Mouse (Mus musculus) embryonic fibroblast, embryonic 13.5 days (primary cell): ENCODE data around the gene Trmu.

Experiments used
- CTCF ChIP-seq: IDR thresholded peaks from 2 replicates; pipeline ENCODE4 v1.5.1; 2011; ENCODE audit warnings: mild to moderate bottlenecking, control low read depth, low read length, moderate library complexity, borderline replicate concordance; ENCODE audit not compliant: insufficient read depth
- POLR2A ChIP-seq: IDR thresholded peaks from 2 replicates; pipeline ENCODE4 v1.6.1; 2011; ENCODE audit warnings: low read depth, mild to moderate bottlenecking, control low read depth, low read length, moderate library complexity

- TF ChIP-seq CTCF (no peak), POLR2A (no peak)
These were observed 34.0 kb upstream of the Trmu start for GRCm38 (mm10) chr15:85845071-85845470.
